Mouse (Mus musculus) midbrain, postnatal 0 days (tissue): ENCODE results near the gene Klhl30. TPM values are rescaled to one million over a fixed set of nuclear protein-coding genes. Genes with fewer than 3 reads are reported as not detected.
A peak's percentile ranks its signal among the peaks of the same experiment; 100 is the strongest.

Experiments
- ATAC-seq: fragments of 200-750 bp; cut with Nextera tagmentation; 2 replicates; pipeline ENCODE4 v1.8.0; 2017; ENCODE audit warnings: moderate number of reproducible peaks, mild to moderate bottlenecking, moderate TSS enrichment, moderate library complexity; ENCODE audit not compliant: low FRiP score
- DNase-seq: peaks from one replicate; pipeline ENCODE4 v3.0.0-alpha.2; 2015; ENCODE audit warnings: low spot score
- H3K27ac ChIP-seq: fragments of 300-500 bp; sonication (generic); 2 replicates; pipeline ENCODE4 v1.5.1; 2014; ENCODE audit warnings: low read depth, mild to moderate bottlenecking, low read length, mixed read lengths
- H3K27me3 ChIP-seq: fragments of 300-500 bp; sonication (generic); 2 replicates; pipeline ENCODE4 v1.6.1; 2014; ENCODE audit warnings: low read length, control low read depth, mixed read lengths; ENCODE audit not compliant: insufficient read depth
- H3K36me3 ChIP-seq: fragments of 300-500 bp; sonication (generic); 2 replicates; pipeline ENCODE4 v1.6.1; 2014; ENCODE audit warnings: low read length, control low read depth, mixed read lengths; ENCODE audit not compliant: insufficient read depth
- H3K4me1 ChIP-seq: fragments of 300-500 bp; sonication (generic); 2 replicates; pipeline ENCODE4 v1.6.1; 2014; ENCODE audit warnings: mild to moderate bottlenecking, control low read depth, antibody characterized with exemption, low read length, mixed read lengths; ENCODE audit not compliant: insufficient read depth
- H3K4me2 ChIP-seq: fragments of 300-500 bp; sonication (generic); 2 replicates; pipeline ENCODE4 v1.6.1; 2014; ENCODE audit warnings: low read depth, mild to moderate bottlenecking, low read length, mixed read lengths; ENCODE audit not compliant: poor library complexity, severe bottlenecking
- H3K4me3 ChIP-seq: fragments of 300-500 bp; sonication (generic); 2 replicates; pipeline ENCODE4 v1.5.1; 2014; ENCODE audit warnings: low read depth, mild to moderate bottlenecking, low read length, moderate library complexity
- H3K9ac ChIP-seq: fragments of 300-500 bp; sonication (generic); replicated peaks from 2 replicates; pipeline ENCODE4 v1.6.1; 2014; ENCODE audit warnings: mild to moderate bottlenecking, low read length, moderate library complexity, mixed read lengths; ENCODE audit not compliant: poor library complexity, severe bottlenecking
- H3K9me3 ChIP-seq: fragments of 300-500 bp; sonication (generic); 2 replicates; pipeline ENCODE4 v1.6.1; 2016; ENCODE audit warnings: low read length, control low read depth
- CTCF ChIP-seq: IDR thresholded peaks from 2 replicates; pipeline ENCODE4 v1.5.1; 2016; ENCODE audit warnings: antibody characterized with exemption, mild to moderate bottlenecking
- WGBS: fragments of 180-500 bp; shearing (Covaris S2); extraction: QIAGEN DNeasy Blood & Tissue Kit; methylation state at CpG from one replicate; pipeline ENCODE4 v1.1.7; 2014; 5-methylcytosine and 5-hydroxymethylcytosine counted together
- polyA plus RNA-seq: library from polyadenylated mRNA; unstranded; fragments of >200 nt; fragmentation: Nextera tagmentation; extraction: Ambion mirVana; gene quantifications from 2 replicates; pipeline ENCODE4 v1.2.1, GENCODE M21; 2015
- total RNA-seq: library from RNA; depleted of rRNA; stranded (reverse); fragments of >200 nt; gene quantifications from 2 replicates; pipeline ENCODE4 v1.2.3, GENCODE M21; 2014

Klhl30 gene
- total and polyA plus RNA-seq, 2 experiments from 2014 or later, result 0.10 to 0.16 TPM

- H3K9ac ChIP-seq, result peak within 1 kb of the TSS; percentile 48; the same call in 1 of the 2 replicates
- H3K9me3 ChIP-seq, result no peaks in the 10 kb centered on the region
- peaks cover 3% of the 10 kb centered on the region; the same call in 1 of the 2 replicates for H3K4me1 ChIP-seq
- 1% methylated on average over 62 of the region's 68 CpGs for WGBS
- TF ChIP-seq CTCF, result peak; percentile 68
- H3K27ac ChIP-seq, result no peak within 1 kb of the TSS
- ATAC-seq, result no peak; the same call in 1 of the 2 replicates
- peak within 1 kb of the TSS; percentile 32 for H3K4me3 ChIP-seq
- H3K27me3 ChIP-seq, result 0 out of 2 replicates have a peak, but pooled peaks cover 3% of the 10 kb centered on the region
- peaks cover 10% of the 10 kb centered on the region; the same call in 1 of the 2 replicates for H3K36me3 ChIP-seq
- H3K4me2 ChIP-seq, result peak within 1 kb of the TSS; percentile 61
- DNase-seq, result peak; percentile 35
Measured at GRCm38 (mm10) chr1:91366215-91367108, 15.6 kb downstream of the Klhl30 start, which contains the start of gene Erfe. TSS of gene Erfe (plus strand) at chr1:91366430.

- no peak overlapping the region for H3K4me3 ChIP-seq
- 0 out of 2 replicates have a peak, but pooled peaks cover 3% of the 10 kb centered on the region for H3K27me3 ChIP-seq
- peaks cover 18% of the 10 kb centered on the region for H3K36me3 ChIP-seq
- no peak for DNase-seq
- H3K9ac ChIP-seq, result no peak overlapping the region
- TF ChIP-seq CTCF, result no peak
- H3K27ac ChIP-seq, result no peak overlapping the region
- no peak overlapping the region for H3K4me2 ChIP-seq
- WGBS, result 93% methylated on average over 3 of the region's 3 CpGs
- no peak for ATAC-seq
- peaks cover 3% of the 10 kb centered on the region; the same call in 1 of the 2 replicates for H3K4me1 ChIP-seq
- no peaks in the 10 kb centered on the region for H3K9me3 ChIP-seq
Measured at GRCm38 (mm10) chr1:91367295-91367694, 16.5 kb downstream of the Klhl30 start.

- peaks cover 39% of the 10 kb centered on the region for H3K36me3 ChIP-seq
- DNase-seq (no peak), ATAC-seq (no peak)
- H3K4me3 ChIP-seq, result no peak overlapping the region
- no peak overlapping the region for H3K9ac ChIP-seq
- H3K27me3 ChIP-seq, result 0 out of 2 replicates have a peak, but pooled peaks cover 3% of the 10 kb centered on the region
- H3K27ac ChIP-seq, result no peak overlapping the region
- H3K9me3 ChIP-seq, result no peaks in the 10 kb centered on the region
- peaks cover 3% of the 10 kb centered on the region; the same call in 1 of the 2 replicates for H3K4me1 ChIP-seq
- no peak for TF ChIP-seq CTCF
- 75% methylated on average over 4 of the region's 4 CpGs for WGBS
- H3K4me2 ChIP-seq, result no peak overlapping the region
Measured at GRCm38 (mm10) chr1:91369408-91369807, 18.6 kb downstream of the Klhl30 start.

GRCm38 (mm10) chr1:91370055-91370454 is 19.2 kb downstream of the Klhl30 start:
- no peak overlapping the region for H3K4me2 ChIP-seq
- WGBS, result 89% methylated on average over 23 of the region's 23 CpGs
- no peak for ATAC-seq

GRCm38 (mm10) chr1:91373414-91373835 is 22.6 kb downstream of the Klhl30 start:
- DNase-seq, result no peak
- WGBS, result 92% methylated on average over 6 of the region's 6 CpGs

More at GRCm38 (mm10) chr1:91370055-91370454, 19.2 kb downstream of the Klhl30 start:
- Histone ChIP-seq H3K27me3 (0 out of 2 replicates have a peak, but pooled peaks cover 3% of the 10 kb centered on the region), H3K27ac (no peak overlapping the region), H3K4me3 (no peak overlapping the region), H3K9ac (no peak overlapping the region), H3K4me1 (peaks cover 3% of the 10 kb centered on the region; the same call in 1 of the 2 replicates), H3K36me3 (peaks cover 44% of the 10 kb centered on the region), H3K9me3 (no peaks in the 10 kb centered on the region)
- no peak for TF ChIP-seq CTCF
- no peak for DNase-seq

More at GRCm38 (mm10) chr1:91373414-91373835, 22.6 kb downstream of the Klhl30 start:
- Histone ChIP-seq H3K9ac (no peak overlapping the region), H3K27ac (no peak overlapping the region), H3K9me3 (no peaks in the 10 kb centered on the region), H3K36me3 (peaks cover 75% of the 10 kb centered on the region), H3K4me3 (no peak overlapping the region), H3K27me3 (no peaks in the 10 kb centered on the region), H3K4me2 (no peak overlapping the region), H3K4me1 (no peaks in the 10 kb centered on the region)
- TF ChIP-seq CTCF, result no peak
- ATAC-seq, result no peak
